Mouse (Mus musculus): Measurements from ENCODE around the gene Mterf1b. TPM values are rescaled to one million over a fixed set of nuclear protein-coding genes. Genes with fewer than 3 reads are reported as not detected.
"Not testable (repeated sequence)": the region's sequence is repeated elsewhere in the genome, so short reads cannot be mapped to it uniquely, and the experiment has no call there.

Mterf1b gene
- polyA plus RNA-seq, 1 experiment, result 0.91 TPM

DNA sequence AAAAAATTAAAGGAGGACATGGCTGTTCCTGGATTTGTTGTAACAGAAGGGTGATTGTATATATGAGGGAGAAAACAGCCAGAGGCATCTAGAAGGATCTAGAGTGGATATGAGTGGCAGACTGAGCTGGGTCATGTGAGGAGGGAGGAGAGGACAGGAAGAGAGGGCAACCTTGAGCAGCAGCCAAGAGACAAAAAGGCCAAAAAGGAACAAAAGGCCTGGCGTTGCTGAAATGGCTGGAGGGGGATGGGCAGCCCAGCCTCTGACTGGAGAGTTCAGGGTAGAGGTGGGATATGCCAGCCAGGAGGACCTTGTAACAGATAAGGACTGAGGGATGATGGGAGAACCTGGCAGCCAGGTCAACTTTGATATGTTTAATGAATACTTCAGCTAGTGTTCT, 2.9 kb downstream of the Mterf1b start:
- no peak for TF ChIP-seq E2F4 (IDR thresholded peaks at IDR 0.05; ENCODE audit: insufficient read depth)
- TF ChIP-seq MAX (IDR thresholded peaks at IDR 0.05; ENCODE audit: low read depth), result no peak
- no peak for TF ChIP-seq TCF12 (IDR thresholded peaks at IDR 0.05; ENCODE audit: insufficient read depth, poor library complexity, severe bottlenecking)
- TF ChIP-seq MYOD1 (IDR thresholded peaks at IDR 0.05; ENCODE audit: control insufficient read depth in 1 of 3, insufficient read length in 2 of 3, low read depth in 2 of 3), result no peak
- no peak for TF ChIP-seq CEBPB (IDR thresholded peaks at IDR 0.05; ENCODE audit: insufficient read depth, poor library complexity, severe bottlenecking)
- TF ChIP-seq USF1 (IDR thresholded peaks at IDR 0.05; ENCODE audit: low read depth), result no peak
- no peak for TF ChIP-seq REST (IDR thresholded peaks at IDR 0.05; ENCODE audit: insufficient read depth, insufficient read length)
- TF ChIP-seq POLR2AphosphoS2 (IDR thresholded peaks at IDR 0.05; ENCODE audit: insufficient read length, low read depth), result no peak
- TF ChIP-seq SRF (IDR thresholded peaks at IDR 0.05; ENCODE audit: control insufficient read depth, insufficient read length, low read depth), result no peak
- no peak for TF ChIP-seq MYOG (IDR thresholded peaks at IDR 0.05; ENCODE audit: control insufficient read depth in 1 of 3, insufficient read depth in 1 of 3, insufficient read length in 2 of 3, low read depth in 2 of 3)
- TF ChIP-seq TCF3 (IDR thresholded peaks at IDR 0.05; ENCODE audit: insufficient read length, low read depth), result no peak
- Histone ChIP-seq H3ac (ENCODE audit: control insufficient read depth, insufficient read length) (no peak overlapping the region), H3K79me2 (ENCODE audit: control insufficient read depth, insufficient read depth) (no peaks in the 10 kb centered on the region), H3K4me2 (ENCODE audit: low read depth) (no peak overlapping the region), H3K4me3 (no peak overlapping the region), H3K36me3 (ENCODE audit: control insufficient read depth, insufficient read depth) (no peaks in the 10 kb centered on the region), H3K27me3 (ENCODE audit: control insufficient read depth, insufficient read depth, insufficient read length) (no peaks in the 10 kb centered on the region)

GRCm38 (mm10) chr5:4201368-4201767, 9.2 kb downstream of the Mterf1b start:
- H3K4me3 ChIP-seq, result no peak overlapping the region
- TF ChIP-seq MYOD1 (IDR thresholded peaks at IDR 0.05; ENCODE audit: control insufficient read depth in 1 of 3, insufficient read length in 2 of 3, low read depth in 2 of 3) (no peak), POLR2AphosphoS2 (IDR thresholded peaks at IDR 0.05; ENCODE audit: insufficient read length, low read depth) (no peak), MYOG (IDR thresholded peaks at IDR 0.05; ENCODE audit: control insufficient read depth in 1 of 3, insufficient read depth in 1 of 3, insufficient read length in 2 of 3, low read depth in 2 of 3) (no peak), CEBPB (IDR thresholded peaks at IDR 0.05; ENCODE audit: insufficient read depth, poor library complexity, severe bottlenecking) (no peak), TCF3 (IDR thresholded peaks at IDR 0.05; ENCODE audit: insufficient read length, low read depth) (no peak), MAX (IDR thresholded peaks at IDR 0.05; ENCODE audit: low read depth) (no peak), USF1 (IDR thresholded peaks at IDR 0.05; ENCODE audit: low read depth) (no peak), REST (IDR thresholded peaks at IDR 0.05; ENCODE audit: insufficient read depth, insufficient read length) (no peak), TCF12 (IDR thresholded peaks at IDR 0.05; ENCODE audit: insufficient read depth, poor library complexity, severe bottlenecking) (no peak), E2F4 (IDR thresholded peaks at IDR 0.05; ENCODE audit: insufficient read depth) (no peak), SRF (IDR thresholded peaks at IDR 0.05; ENCODE audit: control insufficient read depth, insufficient read length, low read depth) (no peak), POLR2A (IDR thresholded peaks at IDR 0.05; ENCODE audit: insufficient read length, low read depth) (no peak)
- H3K27me3 ChIP-seq (ENCODE audit: control insufficient read depth, insufficient read depth, insufficient read length), result no peaks in the 10 kb centered on the region
- H3K79me2 ChIP-seq (ENCODE audit: control insufficient read depth, insufficient read depth), result no peaks in the 10 kb centered on the region
- no peak overlapping the region for H3K4me2 ChIP-seq (ENCODE audit: low read depth)
- H3ac ChIP-seq (ENCODE audit: control insufficient read depth, insufficient read length), result no peak overlapping the region
- no peaks in the 10 kb centered on the region for H3K36me3 ChIP-seq (ENCODE audit: control insufficient read depth, insufficient read depth)

- not testable (repeated sequence) for H3K27me3 ChIP-seq (ENCODE audit: control insufficient read depth, insufficient read depth, insufficient read length); H3K79me2 ChIP-seq (ENCODE audit: control insufficient read depth, insufficient read depth); H3K36me3 ChIP-seq (ENCODE audit: control insufficient read depth, insufficient read depth); H3K4me3 ChIP-seq; H3ac ChIP-seq (ENCODE audit: control insufficient read depth, insufficient read length); H3K4me2 ChIP-seq (ENCODE audit: low read depth)
These were observed 10.2 kb downstream of the Mterf1b start for GRCm38 (mm10) chr5:4202276-4202810.

DNA sequence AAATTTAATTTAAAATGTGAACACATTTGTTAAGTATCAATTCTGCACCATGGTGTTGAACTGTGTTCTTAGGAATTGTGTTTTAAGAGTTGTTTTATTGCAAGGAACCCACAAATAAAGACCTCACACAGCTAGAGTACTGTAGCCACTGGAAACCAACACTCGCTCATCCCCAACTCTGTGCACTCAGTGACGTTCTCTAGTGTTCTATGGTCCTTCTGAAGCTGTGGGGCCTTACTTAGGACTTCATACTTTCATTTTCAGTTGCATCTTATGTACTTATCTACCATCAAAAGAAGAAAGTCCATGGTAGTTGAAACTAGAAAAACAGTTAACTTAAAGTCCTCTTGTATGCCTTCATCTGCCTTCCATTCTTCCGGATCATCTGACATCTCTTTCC, 17.9 kb downstream of the Mterf1b start:
- not testable (repeated sequence) for H3K4me3 ChIP-seq; H3ac ChIP-seq (ENCODE audit: control insufficient read depth, insufficient read length); H3K79me2 ChIP-seq (ENCODE audit: control insufficient read depth, insufficient read depth); H3K36me3 ChIP-seq (ENCODE audit: control insufficient read depth, insufficient read depth); H3K4me2 ChIP-seq (ENCODE audit: low read depth); H3K27me3 ChIP-seq (ENCODE audit: control insufficient read depth, insufficient read depth, insufficient read length)

- Histone ChIP-seq H3K79me2 (ENCODE audit: control insufficient read depth, insufficient read depth) (no peaks in the 10 kb centered on the region), H3K27me3 (ENCODE audit: control insufficient read depth, insufficient read depth, insufficient read length) (no peaks in the 10 kb centered on the region), H3ac (ENCODE audit: control insufficient read depth, insufficient read length) (no peak overlapping the region), H3K4me3 (no peak overlapping the region), H3K36me3 (ENCODE audit: control insufficient read depth, insufficient read depth) (no peaks in the 10 kb centered on the region), H3K4me2 (ENCODE audit: low read depth) (peak overlapping the region; percentile 54)
- TF ChIP-seq REST (IDR thresholded peaks at IDR 0.05; ENCODE audit: insufficient read depth, insufficient read length), result no peak
- TF ChIP-seq POLR2AphosphoS2 (IDR thresholded peaks at IDR 0.05; ENCODE audit: insufficient read length, low read depth), result no peak
These were observed 29.1 kb downstream of the Mterf1b start for GRCm38 (mm10) chr5:4221309-4221708.

GRCm38 (mm10) chr5:4221981-4222623, 29.9 kb downstream of the Mterf1b start:
- H3K36me3 ChIP-seq (ENCODE audit: control insufficient read depth, insufficient read depth), result no peaks in the 10 kb centered on the region
- no peak overlapping the region for H3ac ChIP-seq (ENCODE audit: control insufficient read depth, insufficient read length)
- H3K79me2 ChIP-seq (ENCODE audit: control insufficient read depth, insufficient read depth), result no peaks in the 10 kb centered on the region
- H3K27me3 ChIP-seq (ENCODE audit: control insufficient read depth, insufficient read depth, insufficient read length), result no peaks in the 10 kb centered on the region
- H3K4me3 ChIP-seq, result no peak overlapping the region
- peak; percentile 90 for TF ChIP-seq CEBPB (IDR thresholded peaks at IDR 0.05; ENCODE audit: insufficient read depth, poor library complexity, severe bottlenecking)
- no peak for TF ChIP-seq MAX (IDR thresholded peaks at IDR 0.05; ENCODE audit: low read depth)
- peak overlapping the region; percentile 54 for H3K4me2 ChIP-seq (ENCODE audit: low read depth)
